Mouse (Mus musculus): ENCODE data around the gene Sh3rf1.
"Not testable (repeated sequence)": the region's sequence is repeated elsewhere in the genome, so short reads cannot be mapped to it uniquely, and the experiment has no call there.

Gene Sh3rf1

GRCm38 (mm10) chr8:61373303-61373702 is 149.6 kb downstream of the Sh3rf1 start:
- DNase-seq (ENCODE audit: low spot score) = no peak

- DNase-seq (ENCODE audit: low spot score) = peak; percentile 44
Observed at GRCm38 (mm10) chr8:61374059-61374755, 150.5 kb downstream of the Sh3rf1 start.

GRCm38 (mm10) chr8:61375205-61375604 is 151.5 kb downstream of the Sh3rf1 start:
- DNase-seq (ENCODE audit: low spot score) = no peak

GRCm38 (mm10) chr8:61378847-61379698 is 155.4 kb downstream of the Sh3rf1 start:
- DNase-seq (ENCODE audit: low spot score) = no peak

- no peak for DNase-seq (ENCODE audit: low spot score)
Observed at GRCm38 (mm10) chr8:61384536-61384935, 160.9 kb downstream of the Sh3rf1 start.

- no peak for DNase-seq (ENCODE audit: low spot score)
Observed at GRCm38 (mm10) chr8:61385502-61386191, 162.0 kb downstream of the Sh3rf1 start.

GRCm38 (mm10) chr8:61386645-61387044 is 163.0 kb downstream of the Sh3rf1 start:
- peak; percentile 66 for DNase-seq (ENCODE audit: low spot score)

GRCm38 (mm10) chr8:61387501-61387963 is 163.9 kb downstream of the Sh3rf1 start:
- DNase-seq (ENCODE audit: low spot score) = peak; percentile 85

- DNase-seq (ENCODE audit: low spot score) = peak; percentile 33
Observed at GRCm38 (mm10) chr8:61388341-61388740, 164.7 kb downstream of the Sh3rf1 start.

- peak; percentile 69 for DNase-seq (ENCODE audit: low spot score)
Observed at GRCm38 (mm10) chr8:61390307-61391057, 166.8 kb downstream of the Sh3rf1 start.

GRCm38 (mm10) chr8:61391058-61391434 is 167.4 kb downstream of the Sh3rf1 start:
- no peak for DNase-seq (ENCODE audit: low spot score)

GRCm38 (mm10) chr8:61397139-61397538 is 173.5 kb downstream of the Sh3rf1 start:
- no peak for DNase-seq (ENCODE audit: low spot score)

GRCm38 (mm10) chr8:61397755-61398154 is 174.1 kb downstream of the Sh3rf1 start:
- DNase-seq (ENCODE audit: low spot score) = no peak

- no peak for DNase-seq (ENCODE audit: low spot score)
Observed at GRCm38 (mm10) chr8:61402861-61403260, 179.2 kb downstream of the Sh3rf1 start.

- peak; percentile 79 for DNase-seq (ENCODE audit: low spot score)
Observed at GRCm38 (mm10) chr8:61403266-61404177, 179.8 kb downstream of the Sh3rf1 start.

GRCm38 (mm10) chr8:61404178-61404560 is 180.5 kb downstream of the Sh3rf1 start:
- peak; percentile 44 for DNase-seq (ENCODE audit: low spot score)

GRCm38 (mm10) chr8:61409081-61409480 is 185.4 kb downstream of the Sh3rf1 start:
- DNase-seq (ENCODE audit: low spot score) = no peak

GRCm38 (mm10) chr8:61409712-61410111 is 186.0 kb downstream of the Sh3rf1 start:
- DNase-seq (ENCODE audit: low spot score) = not testable (repeated sequence)

GRCm38 (mm10) chr8:61419521-61419920 is 195.8 kb downstream of the Sh3rf1 start:
- no peak for DNase-seq (ENCODE audit: low spot score)

GRCm38 (mm10) chr8:61420166-61420565 is 196.5 kb downstream of the Sh3rf1 start:
- DNase-seq (ENCODE audit: low spot score) = no peak

- no peak for DNase-seq (ENCODE audit: low spot score)
Observed at GRCm38 (mm10) chr8:61421606-61422005, 197.9 kb downstream of the Sh3rf1 start.
